Mouse (Mus musculus) heart, adult 2 months (tissue): ENCODE data around the gene Atp1b3. TPM values are rescaled to one million over a fixed set of nuclear protein-coding genes. Genes with fewer than 3 reads are reported as not detected.
A peak's percentile ranks its signal among the peaks of the same experiment; 100 is the strongest.
"Not testable (repeated sequence)": the region's sequence is repeated elsewhere in the genome, so short reads cannot be mapped to it uniquely, and the experiment has no call there.

Source experiments
- DNase-seq, 2 experiments: peaks; one replicate each; pipeline ENCODE4 v3.0.0; 2021
- H3K27ac ChIP-seq: fragments of 200-600 bp; 2 replicates; pipeline ENCODE4 v1.8.1; 2022
- H3K27me3 ChIP-seq: fragments of 200-500 bp; 2 replicates; pipeline ENCODE4 v1.6.1; 2012; ENCODE audit warnings: mild to moderate bottlenecking, low read length, inconsistent platforms, mixed read lengths; ENCODE audit not compliant: control insufficient read depth, insufficient read depth
- H3K36me3 ChIP-seq: fragments of 200-500 bp; 2 replicates; pipeline ENCODE4 v1.6.1; 2012; ENCODE audit warnings: low read length, inconsistent platforms; ENCODE audit not compliant: control insufficient read depth, insufficient read depth
- H3K4me1 ChIP-seq: fragments of 200-500 bp; 2 replicates; pipeline ENCODE4 v1.6.1; 2011; ENCODE audit warnings: low read length; ENCODE audit not compliant: control insufficient read depth, insufficient read depth
- H3K4me3 ChIP-seq: fragments of 200-600 bp; 2 replicates; pipeline ENCODE4 v1.8.1; 2022
- H3K79me2 ChIP-seq: fragments of 200-500 bp; replicated peaks from 2 replicates; pipeline ENCODE4 v1.6.1; 2012; ENCODE audit warnings: mild to moderate bottlenecking, inconsistent platforms, low read length, moderate library complexity, mixed read lengths; ENCODE audit not compliant: control insufficient read depth, insufficient read depth
- H3K9ac ChIP-seq: fragments of 200-500 bp; 2 replicates; pipeline ENCODE4 v1.6.1; 2012; ENCODE audit warnings: low read depth, mild to moderate bottlenecking, control low read depth, inconsistent platforms, low read length, mixed read lengths
- CTCF ChIP-seq: fragments of 200-600 bp; IDR thresholded peaks from 2 replicates; pipeline ENCODE4 v1.8.1; 2022; ENCODE audit warnings: antibody characterized with exemption, mild to moderate bottlenecking, moderate library complexity
- EP300 ChIP-seq: fragments of 200-500 bp; IDR thresholded peaks from 2 replicates; pipeline ENCODE4 v1.6.1; 2011; ENCODE audit warnings: low read depth, low read length, control low read depth; ENCODE audit not compliant: insufficient read depth
- POLR2A ChIP-seq: fragments of 200-500 bp; IDR thresholded peaks from 2 replicates; pipeline ENCODE4 v1.6.1; 2011; ENCODE audit warnings: mild to moderate bottlenecking, low read depth, low read length, control low read depth; ENCODE audit not compliant: insufficient read depth
- WGBS: fragments of 180-500 bp; shearing (Covaris S2); methylation state at CpG from one replicate; pipeline ENCODE4 v1.1.7; 2018; 5-methylcytosine and 5-hydroxymethylcytosine counted together
- intact Hi-C: fragments of 180-260 bp; cut with DNase I; formaldehyde crosslinking; loops from one replicate; pipeline ENCODE4 v1.15.1; 2025
- polyA plus RNA-seq: library from polyadenylated mRNA; depleted of rRNA; stranded (reverse); fragments of >200 nt; gene quantifications from 2 replicates; pipeline ENCODE4 v1.2.3, GENCODE M21; 2012
- total RNA-seq, 2 experiments: library from RNA; stranded (reverse); gene quantifications; 2 replicates each; pipeline ENCODE4 v1.2.3; 2021

The Atp1b3 gene
- total and polyA plus RNA-seq, 3 experiments: 36.5 to 56.9 (median 55.5) TPM

DNA sequence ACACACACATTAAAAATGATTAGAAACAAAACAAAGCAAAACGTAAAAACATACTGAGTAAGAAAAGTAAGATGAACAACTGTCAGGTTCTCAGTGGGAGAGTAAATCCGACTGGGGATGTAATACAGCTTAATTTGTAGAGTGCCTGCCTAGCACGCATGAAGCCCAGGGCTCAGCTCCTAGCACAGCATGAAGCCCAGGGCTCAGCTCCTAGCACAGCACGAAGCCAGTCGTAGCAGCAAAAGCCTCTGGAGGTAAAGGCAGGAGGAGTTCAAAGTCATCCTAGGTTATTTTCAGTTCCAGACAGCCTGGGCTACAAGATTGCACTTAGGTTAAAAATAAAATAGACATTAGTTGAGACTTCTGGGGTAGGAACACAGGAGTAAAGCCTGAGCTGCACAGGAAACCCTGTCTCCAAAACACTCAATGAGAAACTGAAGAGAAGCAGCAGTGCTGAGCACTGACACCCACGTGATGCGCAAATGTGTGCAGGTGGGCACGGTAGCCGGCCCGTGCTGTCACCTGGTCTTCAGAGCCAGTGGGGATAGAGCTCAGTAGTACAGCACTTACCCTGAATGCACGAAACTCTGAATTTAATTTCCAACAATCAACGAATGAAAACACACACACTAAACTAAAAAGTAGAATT, 11.0 kb downstream of the Atp1b3 start:
- no peak for TF ChIP-seq CTCF
- no peak for TF ChIP-seq POLR2A
- no peak for TF ChIP-seq EP300
- DNase-seq: no peak
- H3K9ac ChIP-seq: no peak overlapping the region
- 77% methylated on average over 12 of the region's 12 CpGs for WGBS
- peaks cover 5% of the 10 kb centered on the region; the same call in 1 of the 2 replicates for H3K79me2 ChIP-seq
- no peak overlapping the region for H3K4me3 ChIP-seq
- peaks cover 11% of the 10 kb centered on the region for H3K4me1 ChIP-seq
- H3K36me3 ChIP-seq: peaks cover 16% of the 10 kb centered on the region
- no peak overlapping the region for H3K27ac ChIP-seq
- intact Hi-C loops: loop anchor here (5.0 kb wide), 1 partner anchor 84 kb away; no protein-coding TSS in a partner anchor
- no peaks in the 10 kb centered on the region for H3K27me3 ChIP-seq

DNA sequence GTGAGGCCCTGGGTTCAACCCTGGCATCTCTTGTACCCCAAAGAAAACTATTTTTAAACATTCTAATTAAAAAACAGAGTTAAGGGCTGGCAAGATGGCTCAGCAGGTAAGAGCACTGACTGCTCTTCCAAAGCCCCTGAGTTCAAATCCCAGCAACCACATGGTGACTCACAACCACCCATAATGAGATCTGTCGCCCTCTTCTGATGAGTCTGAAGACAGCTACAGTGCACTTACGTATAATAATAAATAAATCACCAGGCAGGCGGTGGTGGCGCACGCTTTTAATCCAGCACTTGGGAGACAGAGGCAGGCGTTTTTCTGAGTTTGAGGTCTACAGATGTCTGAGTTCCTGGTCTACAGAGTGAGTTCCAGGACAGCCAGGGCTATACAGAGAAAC, 12.5 kb downstream of the Atp1b3 start:
- peaks cover 11% of the 10 kb centered on the region for H3K4me1 ChIP-seq
- DNase-seq, H3K27me3 ChIP-seq, H3K4me3 ChIP-seq, H3K79me2 ChIP-seq, H3K9ac ChIP-seq, H3K27ac ChIP-seq: not testable (repeated sequence)
- intact Hi-C loops: loop anchor here (5.0 kb wide), 1 partner anchor 86 kb away; no protein-coding TSS in a partner anchor
- 88% methylated on average over 6 of the region's 6 CpGs for WGBS
- TF ChIP-seq CTCF: peak; percentile 8; the same call in 1 of the 2 replicates
- peaks cover 16% of the 10 kb centered on the region for H3K36me3 ChIP-seq

DNA sequence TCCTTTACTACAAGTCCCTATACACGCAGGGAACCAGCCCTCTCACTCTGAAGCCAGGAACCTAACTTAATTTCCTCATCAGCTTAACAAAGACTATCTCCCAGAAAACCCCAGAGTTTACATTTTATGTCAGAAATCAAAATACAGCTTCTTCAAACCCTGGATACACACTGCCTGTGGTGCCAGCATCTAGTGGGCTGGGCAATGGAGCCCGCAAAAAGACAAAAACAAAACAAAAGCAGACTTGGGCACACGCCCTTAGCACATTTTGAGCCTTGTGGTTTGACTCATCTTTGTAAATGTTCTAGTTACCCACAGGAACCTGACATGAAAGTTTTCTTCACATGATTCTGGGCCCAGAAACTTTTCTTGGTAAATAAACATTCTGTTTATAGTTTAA, 13.8 kb downstream of the Atp1b3 start:
- intact Hi-C loops: loop anchor here (1.0 to 5.0 kb wide), 2 partner anchors 87 to 142 kb away; no protein-coding TSS in a partner anchor
- Histone ChIP-seq H3K27me3 (no peaks in the 10 kb centered on the region), H3K27ac (peak overlapping the region; percentile 27)

GRCm38 (mm10) chr9:96350010-96350409, 14.2 kb downstream of the Atp1b3 start:
- DNase-seq: peak; percentile 51 to 60
- no peaks in the 10 kb centered on the region for H3K27me3 ChIP-seq
- no peak for TF ChIP-seq EP300
- no peak for TF ChIP-seq POLR2A
- peak; percentile 93 for TF ChIP-seq CTCF
- H3K9ac ChIP-seq: no peak overlapping the region
- H3K79me2 ChIP-seq: peaks cover 1% of the 10 kb centered on the region; the same call in 1 of the 2 replicates
- H3K36me3 ChIP-seq: peaks cover 12% of the 10 kb centered on the region
- H3K4me1 ChIP-seq: peaks cover 9% of the 10 kb centered on the region
- peak overlapping the region; percentile 27 for H3K27ac ChIP-seq
- WGBS: 22% methylated on average over 4 of the region's 4 CpGs
- no peak overlapping the region for H3K4me3 ChIP-seq
- intact Hi-C loops: loop anchor here (1.0 to 5.0 kb wide), 2 partner anchors 87 to 142 kb away; no protein-coding TSS in a partner anchor

More for the DNA sequence above, 13.8 kb downstream of the Atp1b3 start:
- H3K79me2 ChIP-seq: peaks cover 1% of the 10 kb centered on the region; the same call in 1 of the 2 replicates
- WGBS: 51% methylated on average over 3 of the region's 3 CpGs
- H3K36me3 ChIP-seq: peaks cover 13% of the 10 kb centered on the region
- no peak overlapping the region for H3K4me3 ChIP-seq
- peaks cover 9% of the 10 kb centered on the region for H3K4me1 ChIP-seq
- no peak overlapping the region for H3K9ac ChIP-seq
- TF ChIP-seq POLR2A: no peak
- DNase-seq: no peak

- H3K27ac ChIP-seq: peak overlapping the region; percentile 36; the same call in 1 of the 2 replicates
- no peak for DNase-seq
- intact Hi-C loops: no loop called here
These were observed 15.4 kb downstream of the Atp1b3 start for GRCm38 (mm10) chr9:96348885-96349284.

DNA sequence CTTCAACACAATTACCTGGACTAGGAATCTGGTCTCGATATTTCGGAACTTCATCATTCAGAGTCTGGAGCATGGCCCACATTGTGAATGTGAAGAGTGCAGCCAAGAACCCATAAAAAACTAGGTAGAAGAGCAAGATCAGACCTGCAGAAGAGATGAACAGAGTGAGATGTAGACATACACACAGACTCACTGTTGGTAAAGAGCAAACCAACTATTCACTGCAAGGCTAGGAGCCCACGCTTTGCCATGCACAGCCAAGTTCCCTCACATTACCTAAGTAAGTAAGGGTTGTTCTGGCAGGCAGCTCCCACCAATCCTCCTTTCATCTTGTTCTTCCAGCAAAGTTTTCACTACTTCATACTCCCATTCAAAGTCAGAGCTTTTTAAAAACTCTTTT, 18.5 kb downstream of the Atp1b3 start:
- Histone ChIP-seq H3K79me2 (peaks cover 1% of the 10 kb centered on the region; the same call in 1 of the 2 replicates), H3K4me3 (no peak overlapping the region), H3K27ac (no peak overlapping the region), H3K27me3 (no peaks in the 10 kb centered on the region), H3K36me3 (peaks cover 12% of the 10 kb centered on the region), H3K9ac (no peak overlapping the region), H3K4me1 (peaks cover 2% of the 10 kb centered on the region)
- no peak for DNase-seq
- TF ChIP-seq POLR2A: no peak
- no peak for TF ChIP-seq EP300
- TF ChIP-seq CTCF: no peak
- 97% methylated on average over 3 of the region's 3 CpGs for WGBS
- intact Hi-C loops: no loop called here

More at GRCm38 (mm10) chr9:96348885-96349284, 15.4 kb downstream of the Atp1b3 start:
- peaks cover 12% of the 10 kb centered on the region for H3K36me3 ChIP-seq
- 61% methylated on average over 5 of the region's 5 CpGs for WGBS
- H3K4me1 ChIP-seq: peaks cover 7% of the 10 kb centered on the region
- TF ChIP-seq CTCF: no peak
- no peak for TF ChIP-seq EP300
- TF ChIP-seq POLR2A: no peak
- H3K27me3 ChIP-seq: no peaks in the 10 kb centered on the region
- peaks cover 1% of the 10 kb centered on the region; the same call in 1 of the 2 replicates for H3K79me2 ChIP-seq
- no peak overlapping the region for H3K4me3 ChIP-seq
- no peak overlapping the region for H3K9ac ChIP-seq
